Mouse (Mus musculus): ENCODE data around the gene Gm21366.
"Not testable (repeated sequence)": the region's sequence is repeated elsewhere in the genome, so short reads cannot be mapped to it uniquely, and the experiment has no call there.

The Gm21366 gene

DNA sequence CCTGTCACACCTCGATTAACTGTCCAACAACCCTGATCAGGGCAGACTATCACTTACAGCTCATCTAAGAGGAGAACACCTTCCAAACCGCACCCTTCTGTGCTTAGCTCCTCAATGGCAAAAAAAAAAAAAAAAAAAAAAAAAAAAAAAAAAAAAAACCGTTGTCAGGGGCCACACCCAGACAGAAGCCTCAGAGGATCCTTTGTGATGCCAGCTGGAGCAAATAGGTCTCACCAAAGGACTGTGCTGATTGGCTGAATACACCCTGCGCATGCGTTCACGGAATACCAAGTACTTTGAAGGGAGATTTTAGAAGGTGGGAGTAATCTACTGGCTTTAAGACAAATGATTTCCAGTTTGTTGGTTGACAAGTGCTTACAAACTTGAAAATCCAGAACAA, at the start of gene Gm21366:
Gene Gm21366 (minus strand): TSS at position 101 of the 400 bp plus-strand sequence.
- not testable (repeated sequence) for DNase-seq
